9 mouse cellular contexts compared by ENCODE assay signal in the genomic region with DNA sequence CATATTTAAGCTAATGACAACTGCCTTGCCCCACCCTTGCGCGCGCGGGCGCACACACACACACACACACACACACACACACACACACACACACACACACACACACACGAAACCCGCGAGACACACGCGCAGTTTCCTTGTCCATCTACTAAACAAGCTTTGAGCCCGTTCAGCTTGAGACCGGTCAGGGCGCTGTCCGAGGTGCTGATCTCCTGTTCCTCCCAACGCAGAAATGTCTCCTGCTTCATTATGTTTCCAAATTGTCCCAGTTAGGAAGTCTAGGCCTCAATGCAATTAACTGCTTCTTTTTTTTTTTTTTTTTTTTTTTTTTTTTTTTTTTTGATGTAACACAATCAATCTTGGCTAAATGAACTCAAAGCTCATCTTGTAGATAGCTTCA. TPM values are rescaled to one million over a fixed set of nuclear protein-coding genes. Genes with fewer than 3 reads are reported as not detected.
DNase-seq lines count a peak whose midpoint lies in the region; ATAC-seq and TF ChIP-seq lines count a peak whose summit lies in the region.
"Had no signal": no experiment of that assay in that cellular context is flagged by ENCODE, and none has a peak within 500 bp of the region (broad histone marks: within the 10 kb centered on the region; RNA-seq: fewer than 3 reads in every experiment).

No protein-coding gene starts in this region.

- H3K36me3 ChIP-seq in limb, embryonic 14.5 days (ENCODE audit: control insufficient read depth, insufficient read depth, low read length) = no peaks in the 10 kb centered on the region
- H3K36me3 ChIP-seq: heart, embryonic 15.5 days had no signal

- no peak overlapping the region for H3K27ac ChIP-seq in limb, embryonic 14.5 days (replicated peaks; ENCODE audit: low read depth, low read length)
- H3K27ac ChIP-seq: heart, embryonic 15.5 days had no signal

- DNase-seq in CD4-positive, CD25-positive, alpha-beta regulatory T cell, adult 2 months (ENCODE audit: low read depth, low spot score) = peak; percentile 64
- peak; percentile 86 for DNase-seq in ES-CJ7 (ENCODE audit: low read depth, low spot score)
- peak; percentile 69 to 86 for DNase-seq in gastrocnemius, postnatal 4 days (ENCODE audit: low spot score in 2 of 2)
- peak; percentile 93 for DNase-seq in limb, embryonic 14.5 days (ENCODE audit: low spot score)
- DNase-seq in neural tube, embryonic 10.5 days (ENCODE audit: extremely low spot score, low spot score) = peak; percentile 87
- peak; percentile 60 for DNase-seq in thymus, postnatal 25 days

- no peak for ATAC-seq in CD4-positive, CD25-positive, alpha-beta regulatory T cell, adult 4 months
- ATAC-seq in common myeloid progenitor, adult 5-6 weeks (replicated peaks; ENCODE audit: low read depth, poor library complexity, severe bottlenecking) = peak; percentile 79
- ATAC-seq in limb, embryonic 14.5 days (ENCODE audit: low FRiP score, low read depth) = no peak

- H3K9me3 ChIP-seq in limb, embryonic 14.5 days (ENCODE audit: control insufficient read depth, low read length) = no peaks in the 10 kb centered on the region
- H3K9me3 ChIP-seq: heart, embryonic 15.5 days had no signal

- H3K27me3 ChIP-seq in limb, embryonic 14.5 days (ENCODE audit: control insufficient read depth, insufficient read depth, low read length) = peaks cover 54% of the 10 kb centered on the region

- H3K4me3 ChIP-seq in limb, embryonic 14.5 days (replicated peaks; ENCODE audit: low read length) = no peak overlapping the region

- no peak overlapping the region for H3K9ac ChIP-seq in limb, embryonic 14.5 days (ENCODE audit: low read depth, low read length, severe bottlenecking)
- H3K9ac ChIP-seq: heart, embryonic 15.5 days had no signal

- H3K4me2 ChIP-seq in limb, embryonic 14.5 days (replicated peaks; ENCODE audit: low read depth, low read length, severe bottlenecking) = no peak overlapping the region
- H3K4me2 ChIP-seq: heart, embryonic 15.5 days had no signal

- peaks cover 5% of the 10 kb centered on the region for H3K4me1 ChIP-seq in limb, embryonic 14.5 days (ENCODE audit: control insufficient read depth, insufficient read depth, low read length)

- no peak for TF ChIP-seq POLR2A in limb, embryonic 14.5 days (IDR thresholded peaks at IDR 0.05; ENCODE audit: borderline replicate concordance, extremely low read depth, insufficient read depth, insufficient read length)

- WGBS in limb, embryonic 14.5 days = 1% methylated on average over 12 of the region's 15 CpGs

RNA-seq across cellular contexts. Expression of a gene that starts 1.5 kb away (rescaled TPM):
- polyA plus RNA-seq in CD4-positive, CD25-positive, alpha-beta regulatory T cell, adult 4 months (2017; shearing (Covaris generic)) = 10 to 100 TPM; 38.0 to 42.2 TPM
- 98.9 and 107 TPM in 2 replicates for total RNA-seq in common myeloid progenitor, adult 5-6 weeks (2017)
- 10 to 100 TPM; 68.7 to 80.2 TPM for total RNA-seq in gastrocnemius, postnatal 4 days (2021)
- polyA plus RNA-seq in limb, embryonic 14.5 days (2012; rRNA removed) = 28.2 and 32.9 TPM in 2 replicates
- 67.1 and 68.7 TPM in 2 replicates for polyA plus RNA-seq in limb, embryonic 14.5 days (2014; fragmentation: Nextera tagmentation; extraction: Ambion mirVana)

RNA-seq across cellular contexts. Expression of a gene that starts 2.0 kb away (rescaled TPM):
- polyA plus RNA-seq in CD4-positive, CD25-positive, alpha-beta regulatory T cell, adult 4 months (2017; shearing (Covaris generic)) = not detected
- total RNA-seq in common myeloid progenitor, adult 5-6 weeks (2017) = 0.34 and 0.64 TPM in 2 replicates
- under 1 TPM; 0.08 to 0.25 TPM for total RNA-seq in gastrocnemius, postnatal 4 days (2021)
- 1.2 and 1.3 TPM in 2 replicates for polyA plus RNA-seq in limb, embryonic 14.5 days (2012; rRNA removed)
- polyA plus RNA-seq in limb, embryonic 14.5 days (2014; fragmentation: Nextera tagmentation; extraction: Ambion mirVana) = 0.40 and 0.48 TPM in 2 replicates

RNA-seq across cellular contexts. Expression of a gene that starts 34.2 kb away (rescaled TPM):
- 1 to 10 TPM; 7.4 to 8.9 TPM for polyA plus RNA-seq in CD4-positive, CD25-positive, alpha-beta regulatory T cell, adult 4 months (2017; shearing (Covaris generic))
- total RNA-seq in common myeloid progenitor, adult 5-6 weeks (2017) = 20.9 and 21.6 TPM in 2 replicates
- 1 to 10 TPM; 5.3 to 7.0 TPM for total RNA-seq in gastrocnemius, postnatal 4 days (2021)
- polyA plus RNA-seq in limb, embryonic 14.5 days (2012; rRNA removed) = 30.5 and 33.9 TPM in 2 replicates
- 17.7 and 20.5 TPM in 2 replicates for polyA plus RNA-seq in limb, embryonic 14.5 days (2014; fragmentation: Nextera tagmentation; extraction: Ambion mirVana)

RNA-seq across cellular contexts. Expression of a gene that starts 51.1 kb away (rescaled TPM):
- polyA plus RNA-seq in CD4-positive, CD25-positive, alpha-beta regulatory T cell, adult 4 months (2017; shearing (Covaris generic)) = 1 to 10 TPM; 2.0 to 2.8 TPM
- total RNA-seq in common myeloid progenitor, adult 5-6 weeks (2017) = 17.9 and 28.8 TPM in 2 replicates
- total RNA-seq in gastrocnemius, postnatal 4 days (2021) = 1 to 10 TPM; 4.0 to 4.1 TPM
- 8.1 and 8.7 TPM in 2 replicates for polyA plus RNA-seq in limb, embryonic 14.5 days (2012; rRNA removed)
- polyA plus RNA-seq in limb, embryonic 14.5 days (2014; fragmentation: Nextera tagmentation; extraction: Ambion mirVana) = 7.9 and 8.8 TPM in 2 replicates
